Mouse (Mus musculus): ENCODE measurements at regions not wholly inside any gene's neighbourhood (a gene's known extent, or its start where the extent isn't known, plus 50 kb on each side); places are given as distances from the start of the nearest gene placed in this dataset.

DNA sequence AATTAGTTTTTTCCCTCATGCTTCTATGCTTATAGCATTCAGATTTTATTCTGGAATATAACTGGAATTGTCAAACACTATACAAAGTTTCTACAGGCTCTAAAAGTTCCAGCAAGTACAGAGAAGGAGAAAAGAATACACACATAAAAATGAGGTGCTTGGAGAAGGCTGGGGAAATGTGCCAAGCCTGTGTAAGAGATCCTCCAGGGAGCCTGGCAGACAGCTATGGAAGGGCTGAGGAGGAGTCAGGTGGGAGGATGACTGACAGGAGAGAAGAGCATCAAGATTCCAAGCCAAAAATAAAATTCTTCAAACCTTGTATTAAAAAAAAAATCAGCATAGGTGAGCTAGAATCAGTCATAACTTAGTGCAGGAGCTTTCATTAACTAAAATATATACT lies 1140.3 kb downstream of the Gm9008 start:
- TF ChIP-seq POLR2A (IDR thresholded peaks at IDR 0.05; ENCODE audit: borderline replicate concordance, extremely low read depth, insufficient read depth, insufficient read length, poor library complexity, severe bottlenecking) (no peak), CTCF (IDR thresholded peaks at IDR 0.05; ENCODE audit: borderline replicate concordance, extremely low read depth, insufficient read depth, insufficient read length) (no peak)
- peak; percentile 26 for DNase-seq (ENCODE audit: low read depth)

DNA sequence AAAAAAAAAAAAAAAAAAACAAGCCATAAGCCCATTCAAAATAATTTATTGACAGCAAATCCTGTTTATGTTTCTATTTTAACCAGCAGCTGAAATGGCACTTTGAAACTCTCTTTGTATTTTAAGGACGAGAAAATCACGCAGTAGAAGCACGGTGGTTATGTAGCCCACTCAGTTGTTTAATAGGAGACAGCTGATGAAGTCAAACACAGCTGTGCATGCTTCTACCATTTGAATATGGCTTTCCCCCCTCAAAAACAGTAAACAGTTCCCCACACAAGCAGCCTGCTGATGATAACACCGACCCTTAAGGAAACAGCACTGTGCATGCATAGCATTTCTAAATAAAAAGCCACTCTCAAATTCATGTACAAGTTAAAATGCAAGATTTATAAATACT lies 1156.5 kb downstream of the Gm9008 start:
- TF ChIP-seq POLR2A (IDR thresholded peaks at IDR 0.05; ENCODE audit: borderline replicate concordance, extremely low read depth, insufficient read depth, insufficient read length, poor library complexity, severe bottlenecking) (no peak), CTCF (IDR thresholded peaks at IDR 0.05; ENCODE audit: borderline replicate concordance, extremely low read depth, insufficient read depth, insufficient read length) (no peak)
- DNase-seq (ENCODE audit: low read depth): peak; percentile 63

Data from brain, embryonic 14.5 days (tissue).